Mouse (Mus musculus): Measurements from ENCODE around the gene Rin3. TPM values are rescaled to one million over a fixed set of nuclear protein-coding genes. Genes with fewer than 3 reads are reported as not detected.
A peak's percentile ranks its signal among the peaks of the same experiment; 100 is the strongest.

Gene Rin3
- total and polyA plus RNA-seq, 2 experiments from 2014 or later: 1.7 to 3.2 TPM

DNA sequence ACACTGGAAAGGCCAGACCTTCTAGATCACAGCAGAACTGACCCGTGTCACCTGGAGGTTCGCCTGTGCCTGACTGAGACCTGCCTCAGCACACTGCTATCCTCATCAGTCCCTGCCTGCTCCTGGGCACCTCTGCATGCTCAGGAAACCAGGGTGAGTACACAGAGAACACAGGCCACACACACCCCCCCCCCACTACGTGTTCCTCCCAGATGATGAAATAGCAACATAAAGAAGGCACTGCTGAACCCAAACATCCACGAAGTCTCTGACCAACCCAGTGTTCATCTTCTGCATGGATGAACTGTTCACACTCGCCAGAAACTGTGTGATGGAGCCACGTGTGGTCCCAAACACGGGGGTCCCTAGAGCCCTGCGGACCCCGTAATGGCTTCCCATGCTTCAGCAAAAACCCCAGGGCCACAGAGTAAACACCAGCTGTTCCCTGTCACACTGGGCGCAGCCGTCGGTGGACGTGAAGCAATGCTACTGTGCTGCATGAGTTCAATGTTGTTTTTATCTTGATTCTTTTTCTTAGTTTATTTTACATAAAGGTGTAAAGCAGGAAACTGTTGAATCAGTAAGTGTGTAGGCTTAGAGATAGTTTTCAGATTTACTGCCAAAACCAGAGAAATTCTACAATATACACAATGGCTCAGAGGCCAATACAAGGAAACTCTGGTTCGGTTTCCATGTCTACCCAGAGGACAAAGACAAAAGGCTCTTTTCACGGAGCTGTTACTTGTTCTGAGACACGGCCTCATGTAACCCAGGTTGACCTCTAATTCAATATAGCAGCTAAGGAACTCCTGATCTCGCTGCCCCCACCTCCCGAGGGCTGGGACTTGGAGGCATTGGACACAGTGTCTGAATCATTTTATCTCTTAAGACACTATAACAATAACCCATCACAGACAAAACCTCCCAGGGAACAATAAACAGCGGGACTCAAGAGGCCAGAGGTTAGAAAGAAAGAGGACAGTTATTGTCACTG is 113.4 kb downstream of the Rin3 start:
- H3K4me3 ChIP-seq (ENCODE audit: low read length): no peak overlapping the region
- H3K4me2 ChIP-seq (ENCODE audit: low read depth, low read length): no peak overlapping the region
- no peak for TF ChIP-seq CTCF (IDR thresholded peaks at IDR 0.05; ENCODE audit: low read depth)
- ATAC-seq (no peak; the same call in 1 of the 2 replicates), DNase-seq (ENCODE audit: low spot score) (no peak)
- no peaks in the 10 kb centered on the region for H3K27me3 ChIP-seq (ENCODE audit: insufficient read depth, low read length)
- H3K9ac ChIP-seq (replicated peaks; ENCODE audit: low read length): no peak overlapping the region
- no peak overlapping the region for H3K27ac ChIP-seq
- H3K9me3 ChIP-seq (ENCODE audit: low read length): no peaks in the 10 kb centered on the region
- H3K36me3 ChIP-seq (ENCODE audit: insufficient read depth, low read length): peaks cover 45% of the 10 kb centered on the region
- whole genome bisulfite sequencing: 23% methylated on average over 19 of the region's 19 CpGs
- H3K4me1 ChIP-seq (ENCODE audit: insufficient read depth, low read length): no peaks in the 10 kb centered on the region

- H3K4me3 ChIP-seq (ENCODE audit: low read length): no peak overlapping the region
- no peak for DNase-seq (ENCODE audit: low spot score)
- H3K9me3 ChIP-seq (ENCODE audit: low read length): no peaks in the 10 kb centered on the region
- TF ChIP-seq CTCF (IDR thresholded peaks at IDR 0.05; ENCODE audit: low read depth): no peak
- no peak for ATAC-seq
- H3K4me1 ChIP-seq (ENCODE audit: insufficient read depth, low read length): no peaks in the 10 kb centered on the region
- H3K36me3 ChIP-seq (ENCODE audit: insufficient read depth, low read length): peaks cover 56% of the 10 kb centered on the region
- no peak overlapping the region for H3K27ac ChIP-seq
- no peak overlapping the region for H3K9ac ChIP-seq (replicated peaks; ENCODE audit: low read length)
- 96% methylated on average over 4 of the region's 4 CpGs for WGBS
- H3K27me3 ChIP-seq (ENCODE audit: insufficient read depth, low read length): no peaks in the 10 kb centered on the region
- no peak overlapping the region for H3K4me2 ChIP-seq (ENCODE audit: low read depth, low read length)
These were observed 115.7 kb downstream of the Rin3 start for GRCm38 (mm10) chr12:102398588-102398987.

DNA sequence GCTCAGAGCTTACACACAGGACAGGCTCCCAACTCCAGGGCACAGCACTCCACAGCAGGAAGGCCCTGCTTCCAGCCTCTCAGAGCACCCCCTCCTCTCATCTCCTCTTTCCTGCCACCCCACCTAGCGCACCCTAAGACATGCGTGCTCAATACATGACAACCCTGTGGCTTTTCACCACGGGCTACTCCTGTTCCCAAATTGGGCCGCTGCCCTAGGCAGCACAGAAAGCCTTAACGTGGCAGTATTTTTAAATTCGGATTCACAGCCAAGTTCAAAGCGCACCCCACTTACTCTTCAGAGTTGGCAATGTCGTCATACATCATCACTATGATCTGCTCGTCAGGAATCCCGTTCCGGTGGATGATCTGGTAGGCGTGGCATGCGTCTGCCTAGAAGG is 130.3 kb downstream of the Rin3 start:
- 80% methylated on average over 13 of the region's 13 CpGs for WGBS
- DNase-seq (ENCODE audit: low spot score) (no peak), ATAC-seq (no peak)

DNA sequence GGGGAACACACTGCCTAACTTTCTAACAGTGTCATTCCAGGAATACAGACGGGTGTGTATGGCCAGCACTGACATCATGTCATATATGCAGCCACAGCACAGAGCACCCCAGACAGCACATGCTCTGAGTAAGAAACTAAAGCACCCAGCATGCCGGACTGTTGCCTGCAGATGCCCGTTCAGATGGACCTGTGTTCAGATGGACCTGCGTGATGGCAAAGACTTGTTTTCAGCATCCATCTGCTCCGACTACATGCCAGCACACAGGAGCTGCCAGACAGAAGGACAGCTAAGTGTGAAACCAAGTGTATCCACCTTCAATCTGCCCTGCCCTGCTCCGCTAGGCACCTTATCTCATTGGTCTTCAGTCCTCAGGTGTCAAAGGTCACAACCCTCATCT is 131.8 kb downstream of the Rin3 start:
- 83% methylated on average over 6 of the region's 6 CpGs for WGBS
- no peak overlapping the region for H3K9ac ChIP-seq (replicated peaks; ENCODE audit: low read length)
- H3K4me3 ChIP-seq (ENCODE audit: low read length): no peak overlapping the region
- no peak overlapping the region for H3K27ac ChIP-seq
- TF ChIP-seq CTCF (IDR thresholded peaks at IDR 0.05; ENCODE audit: low read depth): no peak
- H3K4me2 ChIP-seq (ENCODE audit: low read depth, low read length): no peak overlapping the region
- no peak for DNase-seq (ENCODE audit: low spot score)
- no peaks in the 10 kb centered on the region for H3K4me1 ChIP-seq (ENCODE audit: insufficient read depth, low read length)
- no peak for ATAC-seq
- no peaks in the 10 kb centered on the region for H3K9me3 ChIP-seq (ENCODE audit: low read length)
- no peaks in the 10 kb centered on the region; the same call in 1 of the 2 replicates for H3K36me3 ChIP-seq (ENCODE audit: insufficient read depth, low read length)
- no peaks in the 10 kb centered on the region for H3K27me3 ChIP-seq (ENCODE audit: insufficient read depth, low read length)

More for the DNA sequence above, 130.3 kb downstream of the Rin3 start:
- no peaks in the 10 kb centered on the region for H3K27me3 ChIP-seq (ENCODE audit: insufficient read depth, low read length)
- no peaks in the 10 kb centered on the region; the same call in 1 of the 2 replicates for H3K36me3 ChIP-seq (ENCODE audit: insufficient read depth, low read length)
- no peaks in the 10 kb centered on the region for H3K9me3 ChIP-seq (ENCODE audit: low read length)
- no peaks in the 10 kb centered on the region for H3K4me1 ChIP-seq (ENCODE audit: insufficient read depth, low read length)
- TF ChIP-seq CTCF (IDR thresholded peaks at IDR 0.05; ENCODE audit: low read depth): no peak
- H3K27ac ChIP-seq: no peak overlapping the region
- H3K4me2 ChIP-seq (ENCODE audit: low read depth, low read length): no peak overlapping the region
- H3K9ac ChIP-seq (replicated peaks; ENCODE audit: low read length): no peak overlapping the region
- H3K4me3 ChIP-seq (ENCODE audit: low read length): no peak overlapping the region

- DNase-seq (ENCODE audit: low spot score): no peak
- WGBS: 38% methylated on average over 7 of the region's 7 CpGs
These were observed 133.6 kb downstream of the Rin3 start for GRCm38 (mm10) chr12:102416391-102416837.

DNA sequence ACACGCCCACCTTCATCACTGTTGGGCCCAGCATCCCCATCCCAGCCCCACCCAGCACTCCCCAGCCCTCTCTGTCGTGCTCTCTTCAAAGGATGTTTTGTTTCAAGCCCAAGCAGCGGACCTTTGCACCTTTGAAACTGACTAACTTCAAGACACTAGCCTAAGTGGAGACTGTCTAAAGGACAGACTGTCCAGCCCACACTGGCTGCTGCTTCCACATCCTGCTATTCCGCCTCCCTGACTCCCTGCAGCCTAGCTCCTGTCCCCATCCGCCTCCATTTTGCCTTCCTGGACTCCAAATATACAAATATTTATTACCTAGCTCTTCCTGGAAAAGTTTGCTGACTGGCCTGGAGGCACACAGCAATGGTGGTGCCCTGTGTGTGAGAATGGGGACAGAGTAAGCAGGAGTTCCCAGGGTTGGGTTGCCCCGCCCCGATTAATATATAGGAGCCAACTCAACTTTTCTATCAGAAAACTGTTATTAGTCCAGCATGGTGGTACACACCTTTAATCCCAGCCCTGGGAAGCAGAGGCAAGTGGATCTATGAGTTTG is 134.2 kb downstream of the Rin3 start:
- no peak overlapping the region for H3K4me3 ChIP-seq (ENCODE audit: low read length)
- no peaks in the 10 kb centered on the region for H3K27me3 ChIP-seq (ENCODE audit: insufficient read depth, low read length)
- WGBS: 76% methylated on average over 7 of the region's 7 CpGs
- H3K4me2 ChIP-seq (ENCODE audit: low read depth, low read length): no peak overlapping the region
- H3K9me3 ChIP-seq (ENCODE audit: low read length): no peaks in the 10 kb centered on the region
- no peak overlapping the region for H3K9ac ChIP-seq (replicated peaks; ENCODE audit: low read length)
- peak overlapping the region; percentile 15; the same call in 1 of the 2 replicates for H3K27ac ChIP-seq
- DNase-seq (ENCODE audit: low spot score) (no peak), ATAC-seq (no peak)
- H3K36me3 ChIP-seq (ENCODE audit: insufficient read depth, low read length): peaks cover 6% of the 10 kb centered on the region; the same call in 1 of the 2 replicates
- no peaks in the 10 kb centered on the region for H3K4me1 ChIP-seq (ENCODE audit: insufficient read depth, low read length)
- TF ChIP-seq CTCF (IDR thresholded peaks at IDR 0.05; ENCODE audit: low read depth): no peak

More at GRCm38 (mm10) chr12:102416391-102416837, 133.6 kb downstream of the Rin3 start:
- H3K9ac ChIP-seq (replicated peaks; ENCODE audit: low read length): no peak overlapping the region
- H3K27ac ChIP-seq: 0 out of 2 replicates have a peak overlapping the region, but pooled peaks have one; percentile 15
- no peaks in the 10 kb centered on the region for H3K27me3 ChIP-seq (ENCODE audit: insufficient read depth, low read length)
- peak; percentile 31; the same call in 1 of the 2 replicates for ATAC-seq
- no peak overlapping the region for H3K4me3 ChIP-seq (ENCODE audit: low read length)
- TF ChIP-seq CTCF (IDR thresholded peaks at IDR 0.05; ENCODE audit: low read depth): no peak
- H3K9me3 ChIP-seq (ENCODE audit: low read length): no peaks in the 10 kb centered on the region
- H3K4me1 ChIP-seq (ENCODE audit: insufficient read depth, low read length): no peaks in the 10 kb centered on the region
- H3K4me2 ChIP-seq (ENCODE audit: low read depth, low read length): no peak overlapping the region
- peaks cover 2% of the 10 kb centered on the region; the same call in 1 of the 2 replicates for H3K36me3 ChIP-seq (ENCODE audit: insufficient read depth, low read length)
